Mouse (Mus musculus) layer of hippocampus, postnatal 36 days (tissue): ENCODE measurements at regions not wholly inside any gene's neighbourhood (a gene's known extent, or its start where the extent isn't known, plus 50 kb on each side); places are given as distances from the start of the nearest gene placed in this dataset.

Experiments used
- DNase-seq, 2 experiments: peaks; one replicate each; pipeline ENCODE4 v3.0.0; 2022

DNA sequence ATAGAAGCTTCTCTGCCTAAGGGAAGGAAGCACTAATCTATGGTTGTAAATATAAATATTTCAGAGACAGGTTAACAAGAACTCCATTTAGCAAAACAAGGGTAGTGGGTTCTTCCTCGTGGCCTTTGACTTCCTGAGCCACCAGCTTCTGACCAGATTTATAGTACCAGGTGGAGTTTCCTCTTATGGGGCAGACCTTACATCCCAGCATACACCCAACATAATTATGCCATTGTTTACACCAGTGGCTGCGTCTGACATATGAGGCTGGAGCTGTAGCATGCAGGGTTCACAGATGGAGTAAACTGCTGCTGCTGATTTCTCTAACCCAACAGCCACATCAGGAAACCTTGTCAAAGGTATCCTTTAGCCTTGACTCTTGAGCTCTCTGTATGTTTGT is 75.5 kb downstream of the Trib2 start:
- DNase-seq, result no peak

DNA sequence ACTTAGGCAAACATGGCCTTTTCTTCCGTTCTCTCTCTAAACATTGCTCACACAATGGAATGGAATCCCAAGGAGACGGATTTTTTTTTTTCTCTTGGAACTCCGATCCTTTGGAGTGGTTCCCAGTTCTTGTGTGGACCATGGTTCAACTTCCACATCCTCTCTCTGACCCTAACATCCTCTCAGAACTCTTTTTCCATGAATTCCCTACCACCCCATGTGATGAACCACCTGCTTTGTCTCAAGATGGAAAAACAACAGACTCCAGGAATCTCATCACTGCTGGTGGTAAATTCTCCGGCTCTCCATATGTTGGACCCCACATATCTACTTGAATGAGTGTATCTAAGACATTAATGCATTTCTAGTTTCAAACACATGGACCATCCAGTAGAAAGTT is 77.7 kb downstream of the Trib2 start:
- DNase-seq, result no peak

DNA sequence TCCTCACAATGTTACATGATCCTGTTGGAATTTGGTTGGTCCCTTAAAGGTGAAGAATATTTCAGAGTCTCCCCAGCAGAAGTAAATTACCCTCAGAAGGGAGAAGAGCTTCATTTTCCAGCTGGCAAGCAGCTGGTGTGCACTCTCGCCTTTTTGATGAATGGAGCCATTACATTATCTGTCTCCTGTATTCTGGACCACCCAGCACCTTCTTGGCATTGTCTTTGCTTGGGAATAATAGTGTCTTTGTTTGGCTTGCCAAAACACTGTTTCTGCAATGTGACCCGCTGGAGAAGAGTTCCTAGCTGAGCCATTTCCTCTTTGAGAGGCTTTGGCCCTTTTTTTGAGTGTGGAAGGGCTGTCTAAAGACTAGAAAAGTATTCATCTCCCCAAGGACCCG is 85.5 kb downstream of the Trib2 start:
- no peak for DNase-seq

DNA sequence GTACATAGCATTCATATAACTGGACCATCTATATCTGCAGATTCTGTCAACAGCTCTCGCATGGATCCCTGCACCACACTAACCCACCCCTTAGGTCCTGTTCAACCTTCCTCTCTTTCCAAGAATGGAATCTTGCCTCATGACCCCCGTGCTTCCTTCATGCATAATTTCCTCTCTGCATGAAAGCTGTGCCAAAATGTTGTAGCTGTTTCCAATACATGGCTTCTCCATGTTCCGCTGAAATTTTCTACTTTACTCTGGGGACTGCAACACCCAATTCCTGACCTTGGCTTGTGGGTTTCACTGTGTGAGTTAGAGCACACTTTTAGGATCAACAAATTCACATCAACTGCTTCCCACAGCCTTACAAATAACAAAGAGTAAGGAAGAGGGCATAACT is 87.0 kb downstream of the Trib2 start:
- no peak for DNase-seq

DNA sequence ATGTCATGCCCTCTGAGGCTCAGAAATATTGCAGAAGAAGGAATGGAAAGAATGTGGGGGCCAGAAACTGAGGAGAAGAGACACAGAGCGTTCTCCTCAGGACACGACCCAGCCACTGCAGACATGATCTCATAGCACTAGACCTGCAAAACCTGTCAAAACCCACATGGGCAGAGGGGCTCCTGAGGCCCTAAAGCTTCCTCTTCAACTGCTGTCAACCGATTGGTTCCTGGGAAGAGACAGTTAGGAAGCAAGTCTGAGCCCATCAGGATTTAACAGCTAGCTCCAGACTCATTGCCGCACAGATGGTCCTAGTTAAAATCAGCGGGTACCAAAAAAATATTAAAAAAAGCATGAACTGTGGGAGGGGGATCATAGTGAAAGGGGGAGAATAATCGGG is 93.2 kb downstream of the Trib2 start:
- no peak for DNase-seq

DNA sequence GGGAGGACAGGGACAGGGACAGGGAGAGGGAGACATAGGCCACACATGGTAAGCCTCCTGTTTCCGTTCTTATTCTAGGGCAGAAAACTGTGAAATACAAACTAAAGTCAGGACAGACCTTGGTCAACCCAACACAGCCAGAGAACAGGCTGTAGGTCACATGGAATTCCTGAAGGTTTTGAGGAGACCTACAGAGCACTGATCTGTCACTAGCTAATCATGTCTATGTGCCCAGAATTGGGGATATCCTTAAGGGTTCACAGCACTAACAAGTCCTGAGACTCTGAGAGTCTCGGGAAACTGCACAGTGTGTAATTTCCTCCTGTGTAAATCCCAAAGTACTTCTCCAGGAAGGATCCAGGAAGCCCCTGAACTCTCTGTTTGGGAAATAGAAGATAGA is 94.6 kb downstream of the Trib2 start:
- DNase-seq, result no peak

DNA sequence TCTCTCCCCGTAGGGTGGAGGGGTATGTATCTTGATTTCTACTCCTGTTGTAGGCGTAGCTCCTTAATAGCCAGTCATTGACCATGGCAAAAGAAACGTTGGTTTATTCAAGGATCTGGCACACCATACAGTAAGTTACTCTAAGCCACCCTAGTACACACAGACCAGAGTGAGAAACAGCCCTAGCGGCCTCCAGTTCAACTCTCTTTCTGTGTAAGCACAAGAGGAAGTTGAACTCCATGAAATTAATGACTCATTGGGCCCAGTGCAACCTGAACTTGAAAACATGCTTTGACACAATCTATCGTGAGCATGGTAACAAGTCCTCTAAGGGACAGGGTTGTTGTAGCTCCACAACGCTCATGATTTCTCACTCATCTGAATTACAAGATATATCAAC is 96.6 kb downstream of the Trib2 start:
- no peak for DNase-seq

DNA sequence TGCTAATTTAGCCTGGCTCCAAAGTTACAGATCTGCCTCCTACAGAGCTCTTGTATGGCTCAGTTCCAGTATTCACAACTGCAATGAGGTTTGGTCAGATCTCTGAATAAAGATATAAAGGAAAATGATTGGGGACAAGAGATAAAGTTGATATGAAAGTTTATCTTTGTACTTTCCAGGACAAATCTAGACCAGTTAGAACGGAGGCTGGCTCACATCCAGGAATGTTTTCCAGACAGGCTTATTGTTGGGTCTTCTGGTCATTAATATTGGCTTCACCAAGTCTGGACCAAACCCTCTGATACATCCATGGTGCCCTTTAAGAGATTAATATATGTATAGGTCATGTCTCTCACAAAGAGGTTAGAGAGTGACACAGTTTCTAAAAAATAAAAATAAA is 97.9 kb downstream of the Trib2 start:
- DNase-seq, result no peak

DNA sequence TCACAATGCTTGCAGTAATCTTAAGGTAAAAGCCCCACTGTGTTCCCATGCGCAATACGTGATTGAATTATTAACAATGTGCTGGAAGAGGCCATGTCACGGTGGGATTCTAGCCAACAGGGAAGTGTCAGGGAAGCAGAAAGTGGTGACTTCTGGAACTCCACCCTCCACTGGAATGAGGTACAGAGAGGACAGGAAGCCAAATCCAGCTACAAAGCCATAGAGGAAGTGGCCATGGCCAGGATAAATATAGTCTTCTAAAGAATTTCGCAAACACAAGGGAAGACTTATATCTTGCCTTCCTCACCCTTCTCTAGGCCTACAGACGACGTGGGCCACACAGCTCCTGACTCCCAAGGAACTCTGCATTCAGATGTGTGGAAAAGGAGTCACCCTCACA is 98.7 kb downstream of the Trib2 start:
- DNase-seq, result no peak

DNA sequence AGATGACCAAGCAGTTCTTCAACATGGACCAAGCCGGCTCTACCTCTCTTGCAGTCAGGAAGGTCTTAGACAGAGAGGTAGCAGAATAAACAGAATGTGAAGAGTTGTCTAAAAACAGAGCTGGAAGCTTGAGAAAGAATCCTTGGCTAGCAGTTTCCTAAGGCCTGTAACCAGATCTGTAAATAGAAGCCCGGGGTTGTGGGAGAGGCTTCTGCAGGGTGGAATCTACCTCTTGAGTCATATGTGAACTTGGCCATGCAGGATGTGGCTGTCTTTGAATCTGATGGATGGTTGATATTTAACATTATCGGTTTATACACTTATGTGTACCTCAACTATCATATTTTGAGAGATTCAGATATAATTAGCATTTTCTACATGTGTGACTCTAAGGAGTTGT is 99.4 kb downstream of the Trib2 start:
- DNase-seq, result no peak

DNA sequence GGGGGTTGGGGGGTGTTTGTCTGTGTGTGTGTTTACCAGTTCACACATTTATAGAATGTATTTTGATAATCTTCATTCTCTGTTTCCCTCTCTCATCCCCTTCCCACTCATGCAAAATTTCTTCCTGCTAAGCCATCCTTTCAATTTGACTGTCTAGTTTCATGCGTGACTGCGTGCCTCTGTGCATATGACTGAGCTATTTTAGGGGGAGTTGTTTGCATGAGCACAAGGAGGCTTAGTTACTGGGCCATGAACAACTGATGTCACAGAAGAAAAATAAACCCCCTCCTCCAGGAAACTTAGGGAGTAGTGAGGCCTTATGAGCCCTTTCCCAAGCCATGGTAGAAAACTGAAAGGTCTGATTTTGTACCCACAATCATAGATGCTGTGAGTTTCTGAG is 103.1 kb downstream of the Trib2 start:
- no peak for DNase-seq

DNA sequence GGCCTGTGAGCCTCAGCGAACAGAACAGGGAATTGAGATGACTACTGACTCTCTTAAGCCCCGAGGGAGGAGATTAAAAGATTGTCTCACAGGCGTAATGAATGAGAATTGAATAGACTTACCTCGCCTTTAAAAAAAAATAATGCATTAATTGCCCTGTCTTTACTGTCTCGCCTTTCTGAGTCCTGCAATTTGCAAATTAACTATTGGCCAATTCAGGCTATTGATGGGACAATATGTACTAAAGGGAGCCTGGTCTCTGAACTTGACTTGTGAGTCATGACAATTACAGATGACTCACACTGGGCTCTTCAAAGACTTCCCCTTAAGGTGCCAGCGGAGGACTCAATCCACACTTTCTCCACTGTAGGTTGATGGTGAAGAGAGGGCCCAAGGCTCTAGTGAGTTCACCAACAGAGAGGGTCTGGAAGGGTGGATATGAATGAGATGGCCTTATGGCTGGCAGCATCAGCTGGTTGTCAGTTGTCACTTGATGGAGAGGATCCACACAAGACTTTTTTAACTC is 109.1 kb downstream of the Trib2 start:
- no peak for DNase-seq

DNA sequence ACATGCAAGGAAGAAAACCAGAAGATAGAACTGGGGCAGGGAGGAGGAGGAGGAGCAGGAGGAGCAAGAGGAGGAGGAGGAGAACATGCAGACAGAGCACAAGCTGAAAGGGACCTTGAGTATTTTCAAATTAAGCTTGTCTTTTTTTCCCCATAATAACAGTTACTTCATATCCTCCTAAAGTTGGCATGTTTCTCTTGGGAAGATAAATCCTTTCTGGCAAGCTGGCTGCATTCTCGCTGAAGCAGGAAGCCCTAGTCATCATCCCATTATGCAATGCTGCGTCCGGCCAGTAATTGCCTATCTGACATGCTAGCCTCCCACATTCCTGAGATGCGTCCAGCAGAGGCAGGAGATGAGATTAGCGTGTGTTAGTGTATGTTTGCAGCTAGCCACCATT is 112.3 kb downstream of the Trib2 start:
- DNase-seq, result peak; percentile 13 to 25

DNA sequence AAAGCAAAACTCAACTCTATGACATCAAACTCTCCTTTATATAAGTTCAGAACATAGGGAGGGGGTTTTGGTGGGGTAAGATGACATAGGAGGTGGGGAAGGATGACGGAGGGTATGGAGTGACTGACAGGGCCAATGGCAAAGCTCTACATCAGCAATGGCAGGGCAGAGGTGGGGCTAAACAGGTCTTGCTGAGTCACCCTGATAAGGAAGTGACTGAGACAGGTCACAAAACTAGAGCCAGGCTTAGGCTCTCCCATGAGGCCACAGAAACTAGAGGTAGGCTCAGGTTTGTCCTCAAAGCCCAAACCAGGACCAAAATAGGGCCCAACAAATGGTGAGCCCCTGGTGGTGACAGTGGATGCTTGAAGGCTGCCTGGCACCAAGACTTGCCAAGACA is 114.6 kb downstream of the Trib2 start:
- no peak for DNase-seq

DNA sequence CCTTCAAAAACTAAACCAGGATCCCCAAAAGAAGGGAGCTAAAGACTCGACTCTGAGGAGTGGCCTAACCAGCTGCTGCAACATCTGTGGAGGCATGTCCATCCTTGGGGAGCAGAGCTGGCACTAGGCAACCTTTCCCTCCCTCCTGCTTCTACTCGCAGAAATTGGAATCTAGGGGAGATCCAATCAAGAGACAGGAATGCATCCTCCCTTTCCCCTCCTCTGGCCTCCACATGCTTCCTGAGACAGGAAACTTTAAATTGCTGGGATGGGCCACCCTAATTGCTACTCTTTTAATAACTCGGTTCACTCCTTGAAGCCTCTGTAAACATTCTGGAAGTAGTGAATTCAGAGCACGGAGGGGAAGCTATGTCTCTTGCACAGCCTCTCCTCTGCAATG is 117.9 kb downstream of the Trib2 start:
- no peak for DNase-seq

DNA sequence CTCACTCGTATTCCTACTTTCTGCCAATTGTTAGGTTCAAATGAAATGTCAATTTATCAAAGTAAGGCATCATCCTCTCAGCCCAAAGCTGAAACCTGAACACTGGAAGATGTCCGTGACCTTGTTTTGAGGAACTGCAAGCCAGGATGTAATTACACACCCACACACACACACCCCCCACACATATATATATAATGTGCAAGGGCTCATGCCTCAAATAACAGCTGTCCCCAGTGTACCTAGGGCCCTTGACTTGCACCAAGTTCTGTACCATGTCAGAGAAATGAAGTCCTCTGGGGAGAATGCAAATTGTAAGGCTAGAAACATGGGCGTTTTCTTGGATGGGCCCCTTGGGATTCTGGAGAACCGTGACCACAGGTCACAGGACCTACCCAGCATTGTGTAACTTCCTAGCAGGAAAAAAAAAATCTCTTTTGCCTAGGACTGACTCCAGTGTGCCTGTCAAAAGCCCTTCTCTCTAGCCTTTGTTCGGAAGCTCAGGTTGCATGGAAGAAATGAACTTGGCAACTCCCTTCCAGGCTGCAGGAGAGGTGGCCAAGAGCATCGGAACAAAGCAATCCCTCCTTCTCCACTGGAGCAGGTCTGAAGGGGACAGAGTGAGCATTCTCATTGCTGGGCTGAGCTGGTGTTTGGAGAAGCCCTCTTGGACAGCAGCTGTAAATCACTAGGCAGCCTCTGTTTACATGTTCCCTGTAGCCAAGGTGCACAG is 118.5 kb downstream of the Trib2 start:
- DNase-seq, result no peak

DNA sequence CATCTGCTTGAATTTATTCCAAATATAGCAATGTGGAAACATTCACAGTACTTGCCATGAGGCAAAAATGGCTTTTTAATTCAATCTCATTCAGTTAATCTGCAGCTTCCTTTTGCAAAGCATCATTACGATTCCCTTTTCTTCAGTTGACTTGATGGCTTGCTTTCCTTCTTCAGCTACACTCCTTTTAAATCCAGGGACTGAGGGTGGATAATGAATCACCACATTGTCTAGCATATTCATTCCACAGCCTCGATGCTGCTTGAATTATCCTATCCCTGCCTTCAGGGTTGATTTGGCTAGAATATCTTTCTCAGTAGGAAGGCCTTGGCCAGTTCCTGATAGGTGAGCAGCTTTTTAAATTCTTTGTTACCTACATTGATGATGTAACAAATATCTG is 128.4 kb downstream of the Trib2 start:
- DNase-seq, result no peak

DNA sequence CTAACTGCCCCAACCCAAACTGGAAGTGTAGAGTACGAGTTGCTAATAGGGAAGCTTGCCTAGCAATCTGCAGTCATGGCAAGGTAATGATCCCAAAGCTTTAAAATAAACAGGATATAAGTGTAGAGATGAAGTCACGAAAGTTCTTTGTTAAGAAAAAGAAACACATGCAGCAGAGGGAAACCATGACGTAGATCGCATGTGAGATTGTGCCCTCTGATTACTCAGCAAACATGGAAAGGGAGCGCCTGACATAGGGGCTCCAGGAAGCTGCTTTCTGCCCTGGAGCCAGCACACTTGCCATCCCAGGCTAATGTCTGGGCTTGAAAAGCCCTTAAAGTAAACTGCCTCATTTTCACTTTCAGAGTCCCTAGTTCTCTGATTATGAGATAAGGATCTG is 132.4 kb downstream of the Trib2 start:
- no peak for DNase-seq

DNA sequence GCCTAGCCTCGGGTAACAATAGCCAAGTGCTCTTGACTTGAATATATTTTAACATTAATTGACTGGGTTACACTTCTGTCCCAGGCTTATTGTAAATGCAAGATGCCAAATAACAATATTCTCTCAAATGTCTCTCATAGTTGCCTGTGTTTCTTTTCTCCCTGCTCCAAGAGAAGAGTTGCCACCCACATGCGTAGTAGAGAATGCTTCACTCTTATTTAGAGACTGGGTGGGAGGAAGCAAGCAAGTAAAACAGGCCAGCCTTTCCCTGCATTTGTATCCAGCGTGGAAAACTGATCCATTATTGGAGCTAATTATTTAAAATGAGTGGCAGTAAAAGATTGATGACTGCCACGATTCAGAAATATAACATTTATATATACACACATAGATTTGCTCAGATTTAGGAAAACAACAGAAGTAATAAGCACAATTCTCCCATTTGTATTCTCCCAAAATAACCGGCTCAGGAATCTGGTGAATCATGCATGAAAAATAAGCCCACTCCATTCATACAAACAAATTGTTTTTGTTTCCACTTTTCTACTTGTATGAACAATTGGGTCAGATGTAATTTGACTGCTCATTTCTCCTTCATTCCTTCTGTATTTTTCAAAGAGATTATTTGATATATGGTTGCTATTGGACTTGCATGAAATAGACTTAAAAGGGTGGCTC is 134.9 kb downstream of the Trib2 start:
- DNase-seq, result no peak

DNA sequence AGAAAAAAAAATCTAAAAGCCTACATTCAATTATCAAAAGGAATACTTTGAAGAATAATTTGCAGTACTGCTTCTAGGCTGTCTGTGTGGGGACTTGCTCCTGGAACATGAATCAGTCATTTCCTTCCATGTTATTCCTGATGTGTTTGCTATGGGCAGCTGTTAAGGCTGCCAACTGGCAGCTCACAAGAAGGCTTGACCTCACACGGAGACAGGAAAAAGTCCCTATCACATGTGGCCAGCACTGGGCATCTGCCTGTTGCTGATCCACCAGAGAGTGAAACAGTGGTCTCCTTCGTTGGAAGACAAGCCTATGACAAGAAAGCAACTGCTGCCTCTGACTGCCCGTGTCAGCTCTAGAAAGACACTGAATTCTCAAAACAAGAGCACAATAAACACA is 140.6 kb downstream of the Trib2 start:
- DNase-seq, result no peak

DNA sequence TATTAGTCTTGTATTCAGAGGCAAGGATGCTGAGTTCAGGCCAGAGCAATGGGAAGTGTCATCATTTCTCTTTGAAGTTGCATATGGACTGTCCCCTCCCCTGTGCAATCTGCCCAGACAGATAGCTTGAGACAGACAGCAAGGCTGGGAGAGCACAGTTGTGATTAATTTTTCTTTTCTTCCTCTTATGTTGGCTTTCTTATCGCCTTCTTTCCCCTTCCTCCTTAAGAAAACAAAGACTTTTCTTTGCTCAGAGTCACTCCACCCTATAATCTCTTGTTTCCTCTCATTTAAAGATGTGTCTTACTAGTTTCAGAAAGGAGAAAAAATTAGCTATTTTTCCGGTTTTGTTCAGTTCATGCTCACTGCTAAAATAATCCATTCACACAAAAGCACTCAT is 157.0 kb downstream of the Trib2 start:
- no peak for DNase-seq

DNA sequence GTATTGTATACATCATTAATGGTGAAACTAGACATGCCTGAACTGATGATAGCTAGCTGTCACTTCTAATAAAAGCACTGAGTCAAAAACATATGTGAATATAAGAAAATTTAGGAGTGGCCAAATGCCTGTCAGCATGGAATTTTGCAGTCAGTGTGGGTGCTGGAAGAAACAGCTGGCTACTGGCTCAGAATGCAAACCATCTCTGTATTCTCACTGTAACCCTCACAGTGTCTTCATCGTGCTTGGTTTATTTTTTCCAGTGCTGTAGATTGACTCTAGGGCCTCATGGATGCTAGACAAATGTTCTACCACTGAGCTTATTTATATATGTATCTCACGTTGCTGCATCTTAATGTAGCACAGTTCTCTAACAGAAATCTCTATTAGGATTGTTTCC is 157.4 kb downstream of the Trib2 start:
- no peak for DNase-seq

DNA sequence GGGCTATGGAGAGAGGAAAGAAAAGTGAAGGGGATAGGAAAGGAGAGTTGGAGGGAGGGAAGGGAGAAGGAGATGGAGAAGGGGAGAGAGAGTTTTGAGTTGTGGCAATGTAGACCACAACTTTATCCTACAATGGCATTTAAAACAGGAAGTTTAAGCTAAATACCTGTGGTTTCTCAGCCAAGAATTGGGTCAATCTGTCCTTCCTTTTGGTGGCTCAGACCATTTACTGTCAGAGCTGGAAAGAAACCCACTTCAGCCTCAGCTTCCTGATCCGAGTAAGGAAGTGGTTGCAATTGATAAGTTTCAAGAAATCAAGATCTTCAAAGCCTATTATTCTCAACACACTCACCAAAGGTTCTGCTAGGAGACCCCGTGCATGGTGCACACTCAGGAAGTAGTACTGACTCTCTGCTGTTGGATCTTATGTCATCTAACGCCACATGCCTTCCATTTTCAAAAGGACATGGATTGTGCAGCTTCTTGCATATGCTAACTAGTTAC is 158.9 kb downstream of the Trib2 start:
- DNase-seq, result no peak

DNA sequence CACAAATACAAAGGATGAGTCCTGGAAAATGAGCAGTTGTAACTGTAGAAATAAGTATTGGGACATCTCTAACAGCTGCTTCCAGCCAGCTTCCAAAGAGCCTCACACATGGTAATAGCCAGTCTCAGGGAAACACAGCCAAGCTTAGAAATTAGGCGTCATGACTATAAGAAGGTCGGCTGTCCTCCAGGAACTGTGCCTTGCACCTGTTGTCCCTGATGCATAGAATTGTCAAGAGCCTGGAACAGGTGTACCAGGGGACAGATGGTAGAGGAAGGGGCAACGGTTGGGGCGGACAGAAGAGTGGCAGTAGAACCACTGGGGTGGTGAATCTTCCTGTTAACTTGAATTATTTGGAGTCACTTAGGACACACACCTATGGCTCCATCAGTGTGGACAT is 162.1 kb downstream of the Trib2 start:
- DNase-seq, result no peak
